Mouse (Mus musculus): ENCODE measurements at regions not wholly inside any gene's neighbourhood (a gene's known extent, or its start where the extent isn't known, plus 50 kb on each side); places are given as distances from the start of the nearest gene placed in this dataset.

- no peak for TF ChIP-seq CTCF (IDR thresholded peaks at IDR 0.05; ENCODE audit: low read depth)
- no peak for TF ChIP-seq EP300 (optimal IDR thresholded peaks at IDR 0.05)
Measured at GRCm38 (mm10) chr10:56841486-56841885, 464.4 kb downstream of the Gja1 start.
